Mouse (Mus musculus): ENCODE measurements at regions not wholly inside any gene's neighbourhood (a gene's known extent, or its start where the extent isn't known, plus 50 kb on each side); places are given as distances from the start of the nearest gene placed in this dataset.

- H3K36me3 ChIP-seq (ENCODE audit: insufficient read depth, low read length): no peaks in the 10 kb centered on the region
- DNase-seq (ENCODE audit: low spot score) (no peak), ATAC-seq (no peak)
- no peaks in the 10 kb centered on the region for H3K4me1 ChIP-seq (ENCODE audit: insufficient read depth, low read depth, low read length)
- no peak overlapping the region for H3K27ac ChIP-seq (ENCODE audit: low read length)
- no peak overlapping the region for H3K9ac ChIP-seq (replicated peaks; ENCODE audit: low read depth)
- no peaks in the 10 kb centered on the region for H3K27me3 ChIP-seq (replicated peaks; ENCODE audit: insufficient read depth, low read length)
- no peaks in the 10 kb centered on the region for H3K9me3 ChIP-seq (ENCODE audit: low read length)
- WGBS: 76% methylated on average over 3 of the region's 3 CpGs
- no peak overlapping the region for H3K4me2 ChIP-seq (replicated peaks; ENCODE audit: low read depth, low read length)
- no peak overlapping the region for H3K4me3 ChIP-seq (ENCODE audit: low read depth, low read length)
- TF ChIP-seq EP300 (IDR thresholded peaks at IDR 0.05) (no peak), CTCF (IDR thresholded peaks at IDR 0.05) (no peak)
These were observed 87.7 kb upstream of the Ogfrl1 start for GRCm38 (mm10) chr1:23485150-23485775.

- Histone ChIP-seq H3K36me3 (ENCODE audit: insufficient read depth, low read length) (no peaks in the 10 kb centered on the region), H3K9ac (replicated peaks; ENCODE audit: low read depth) (no peak overlapping the region), H3K4me1 (ENCODE audit: insufficient read depth, low read depth, low read length) (no peaks in the 10 kb centered on the region), H3K27ac (ENCODE audit: low read length) (no peak overlapping the region), H3K4me3 (ENCODE audit: low read depth, low read length) (no peak overlapping the region), H3K4me2 (replicated peaks; ENCODE audit: low read depth, low read length) (no peak overlapping the region), H3K27me3 (replicated peaks; ENCODE audit: insufficient read depth, low read length) (no peaks in the 10 kb centered on the region), H3K9me3 (ENCODE audit: low read length) (no peaks in the 10 kb centered on the region)
- TF ChIP-seq CTCF (IDR thresholded peaks at IDR 0.05): no peak
- ATAC-seq (0 out of 2 replicates have a peak, but pooled peaks have one; percentile 16), DNase-seq (ENCODE audit: low spot score) (no peak)
These were observed 89.5 kb upstream of the Ogfrl1 start for GRCm38 (mm10) chr1:23487031-23487430.

GRCm38 (mm10) chr1:23490640-23491039 lies 93.1 kb upstream of the Ogfrl1 start:
- no peaks in the 10 kb centered on the region for H3K4me1 ChIP-seq (ENCODE audit: insufficient read depth, low read depth, low read length)
- H3K27me3 ChIP-seq (replicated peaks; ENCODE audit: insufficient read depth, low read length): no peaks in the 10 kb centered on the region
- no peak overlapping the region for H3K4me2 ChIP-seq (replicated peaks; ENCODE audit: low read depth, low read length)
- no peaks in the 10 kb centered on the region for H3K9me3 ChIP-seq (ENCODE audit: low read length)
- no peak overlapping the region for H3K27ac ChIP-seq (ENCODE audit: low read length)
- no peak overlapping the region for H3K4me3 ChIP-seq (ENCODE audit: low read depth, low read length)
- WGBS: 61% methylated on average over 10 of the region's 10 CpGs
- TF ChIP-seq EP300 (IDR thresholded peaks at IDR 0.05) (no peak), CTCF (IDR thresholded peaks at IDR 0.05) (no peak)
- no peak for ATAC-seq
- no peak overlapping the region for H3K9ac ChIP-seq (replicated peaks; ENCODE audit: low read depth)
- H3K36me3 ChIP-seq (ENCODE audit: insufficient read depth, low read length): no peaks in the 10 kb centered on the region
- DNase-seq (ENCODE audit: low spot score): no peak

- DNase-seq (ENCODE audit: low spot score): no peak
These were observed 93.5 kb upstream of the Ogfrl1 start for GRCm38 (mm10) chr1:23491041-23491440.

GRCm38 (mm10) chr1:23492981-23493380 lies 95.4 kb upstream of the Ogfrl1 start:
- no peak for TF ChIP-seq EP300 (IDR thresholded peaks at IDR 0.05)
- H3K9me3 ChIP-seq (ENCODE audit: low read length): no peaks in the 10 kb centered on the region
- DNase-seq (ENCODE audit: low spot score): no peak
- no peak overlapping the region for H3K4me2 ChIP-seq (replicated peaks; ENCODE audit: low read depth, low read length)
- H3K9ac ChIP-seq (replicated peaks; ENCODE audit: low read depth): no peak overlapping the region
- H3K4me1 ChIP-seq (ENCODE audit: insufficient read depth, low read depth, low read length): no peaks in the 10 kb centered on the region
- no peak overlapping the region for H3K4me3 ChIP-seq (ENCODE audit: low read depth, low read length)
- no peak for ATAC-seq
- no peaks in the 10 kb centered on the region for H3K27me3 ChIP-seq (replicated peaks; ENCODE audit: insufficient read depth, low read length)
- no peak overlapping the region for H3K27ac ChIP-seq (ENCODE audit: low read length)
- no peaks in the 10 kb centered on the region for H3K36me3 ChIP-seq (ENCODE audit: insufficient read depth, low read length)

More at GRCm38 (mm10) chr1:23491041-23491440, 93.5 kb upstream of the Ogfrl1 start:
- Histone ChIP-seq H3K27me3 (replicated peaks; ENCODE audit: insufficient read depth, low read length) (no peaks in the 10 kb centered on the region), H3K36me3 (ENCODE audit: insufficient read depth, low read length) (no peaks in the 10 kb centered on the region), H3K4me3 (ENCODE audit: low read depth, low read length) (no peak overlapping the region), H3K4me1 (ENCODE audit: insufficient read depth, low read depth, low read length) (no peaks in the 10 kb centered on the region), H3K27ac (ENCODE audit: low read length) (no peak overlapping the region), H3K9ac (replicated peaks; ENCODE audit: low read depth) (no peak overlapping the region), H3K4me2 (replicated peaks; ENCODE audit: low read depth, low read length) (no peak overlapping the region), H3K9me3 (ENCODE audit: low read length) (no peaks in the 10 kb centered on the region)
- 58% methylated on average over 6 of the region's 6 CpGs for whole genome bisulfite sequencing
- no peak for TF ChIP-seq EP300 (IDR thresholded peaks at IDR 0.05)
- TF ChIP-seq CTCF (IDR thresholded peaks at IDR 0.05): no peak
- no peak for ATAC-seq

GRCm38 (mm10) chr1:23495412-23495811 lies 97.8 kb upstream of the Ogfrl1 start:
- Histone ChIP-seq H3K9ac (replicated peaks; ENCODE audit: low read depth) (no peak overlapping the region), H3K4me3 (ENCODE audit: low read depth, low read length) (no peak overlapping the region), H3K4me1 (ENCODE audit: insufficient read depth, low read depth, low read length) (no peaks in the 10 kb centered on the region), H3K27me3 (replicated peaks; ENCODE audit: insufficient read depth, low read length) (no peaks in the 10 kb centered on the region), H3K9me3 (ENCODE audit: low read length) (no peaks in the 10 kb centered on the region), H3K27ac (ENCODE audit: low read length) (no peak overlapping the region), H3K4me2 (replicated peaks; ENCODE audit: low read depth, low read length) (no peak overlapping the region), H3K36me3 (ENCODE audit: insufficient read depth, low read length) (no peaks in the 10 kb centered on the region)
- no peak for ATAC-seq
- TF ChIP-seq EP300 (IDR thresholded peaks at IDR 0.05): no peak
- peak; percentile 55 for TF ChIP-seq CTCF (IDR thresholded peaks at IDR 0.05)
- DNase-seq (ENCODE audit: low spot score): peak; percentile 52
- 41% methylated on average over 4 of the region's 4 CpGs for WGBS

GRCm38 (mm10) chr1:23520113-23520512 lies 122.5 kb upstream of the Ogfrl1 start:
- Histone ChIP-seq H3K36me3 (ENCODE audit: insufficient read depth, low read length) (no peaks in the 10 kb centered on the region), H3K9ac (replicated peaks; ENCODE audit: low read depth) (no peak overlapping the region), H3K4me3 (ENCODE audit: low read depth, low read length) (no peak overlapping the region), H3K4me1 (ENCODE audit: insufficient read depth, low read depth, low read length) (no peaks in the 10 kb centered on the region), H3K4me2 (replicated peaks; ENCODE audit: low read depth, low read length) (no peak overlapping the region), H3K27me3 (replicated peaks; ENCODE audit: insufficient read depth, low read length) (no peaks in the 10 kb centered on the region), H3K27ac (ENCODE audit: low read length) (no peak overlapping the region), H3K9me3 (ENCODE audit: low read length) (no peaks in the 10 kb centered on the region)
- TF ChIP-seq EP300 (IDR thresholded peaks at IDR 0.05) (no peak), CTCF (IDR thresholded peaks at IDR 0.05) (no peak)
- 52% methylated on average over 2 of the region's 2 CpGs for WGBS
- DNase-seq (ENCODE audit: low spot score) (no peak), ATAC-seq (no peak)

Data from lung, postnatal 0 days (tissue).